Mouse (Mus musculus): ENCODE measurements around the gene Kat6b.

Kat6b gene

GRCm38 (mm10) chr14:21592985-21593750 is 111.9 kb downstream of the Kat6b start:
- DNase-seq (ENCODE audit: low spot score in 2 of 2): no peak

- no peak for DNase-seq (ENCODE audit: low spot score in 2 of 2)
These were observed 118.4 kb downstream of the Kat6b start for GRCm38 (mm10) chr14:21599446-21600173.

GRCm38 (mm10) chr14:21600174-21600566 is 118.9 kb downstream of the Kat6b start:
- no peak for DNase-seq (ENCODE audit: low spot score in 2 of 2)

- DNase-seq (ENCODE audit: low spot score in 2 of 2): no peak
These were observed 119.4 kb downstream of the Kat6b start for GRCm38 (mm10) chr14:21600628-21601027.

GRCm38 (mm10) chr14:21602166-21602565 is 120.9 kb downstream of the Kat6b start:
- DNase-seq (ENCODE audit: low spot score in 2 of 2): no peak

GRCm38 (mm10) chr14:21602937-21603336 is 121.7 kb downstream of the Kat6b start:
- DNase-seq (ENCODE audit: low spot score in 2 of 2): no peak

GRCm38 (mm10) chr14:21607686-21608085 is 126.5 kb downstream of the Kat6b start:
- DNase-seq (ENCODE audit: low spot score in 2 of 2): no peak

- DNase-seq (ENCODE audit: low spot score in 2 of 2): no peak
These were observed 127.7 kb downstream of the Kat6b start for GRCm38 (mm10) chr14:21608886-21609285.

- DNase-seq (ENCODE audit: low spot score in 2 of 2): no peak
These were observed 129.0 kb downstream of the Kat6b start for GRCm38 (mm10) chr14:21610224-21610623.

- DNase-seq (ENCODE audit: low spot score in 2 of 2): no peak
These were observed 131.8 kb downstream of the Kat6b start for GRCm38 (mm10) chr14:21613031-21613430.

GRCm38 (mm10) chr14:21614103-21614502 is 132.9 kb downstream of the Kat6b start:
- no peak for DNase-seq (ENCODE audit: low spot score in 2 of 2)

- DNase-seq (ENCODE audit: low spot score in 2 of 2): no peak
These were observed 134.6 kb downstream of the Kat6b start for GRCm38 (mm10) chr14:21615853-21616252.

GRCm38 (mm10) chr14:21617221-21617980 is 136.2 kb downstream of the Kat6b start:
- DNase-seq (ENCODE audit: low spot score in 2 of 2): no peak

- DNase-seq (ENCODE audit: low spot score in 2 of 2): no peak
These were observed 138.7 kb downstream of the Kat6b start for GRCm38 (mm10) chr14:21619951-21620350.

- DNase-seq (ENCODE audit: low spot score in 2 of 2): no peak
These were observed 144.7 kb downstream of the Kat6b start for GRCm38 (mm10) chr14:21625946-21626345.

GRCm38 (mm10) chr14:21631665-21632200 is 150.5 kb downstream of the Kat6b start:
- no peak for DNase-seq (ENCODE audit: low spot score in 2 of 2)

GRCm38 (mm10) chr14:21636548-21636947 is 155.3 kb downstream of the Kat6b start:
- peak in 1 of 2 experiments; percentile 56 for DNase-seq (ENCODE audit: low spot score in 2 of 2)

GRCm38 (mm10) chr14:21640806-21641435 is 159.7 kb downstream of the Kat6b start:
- DNase-seq (ENCODE audit: low spot score in 2 of 2): peak in 1 of 2 experiments; percentile 58

GRCm38 (mm10) chr14:21653813-21654212 is 172.6 kb downstream of the Kat6b start:
- DNase-seq (ENCODE audit: low spot score in 2 of 2): no peak

- no peak for DNase-seq (ENCODE audit: low spot score in 2 of 2)
These were observed 177.9 kb downstream of the Kat6b start for GRCm38 (mm10) chr14:21659155-21659554.

- no peak for DNase-seq (ENCODE audit: low spot score in 2 of 2)
These were observed 178.4 kb downstream of the Kat6b start for GRCm38 (mm10) chr14:21659652-21660051.

All from right cerebral cortex, postnatal 36 days (tissue).